Mouse (Mus musculus) telencephalon, adult 2 months (tissue): Measurements from ENCODE around the gene Vrk2.

ENCODE experiments used
- DNase-seq: peaks from one replicate; pipeline ENCODE4 v3.0.0-alpha.2; 2011; ENCODE audit warnings: low read depth, low spot score

Vrk2 gene

DNA sequence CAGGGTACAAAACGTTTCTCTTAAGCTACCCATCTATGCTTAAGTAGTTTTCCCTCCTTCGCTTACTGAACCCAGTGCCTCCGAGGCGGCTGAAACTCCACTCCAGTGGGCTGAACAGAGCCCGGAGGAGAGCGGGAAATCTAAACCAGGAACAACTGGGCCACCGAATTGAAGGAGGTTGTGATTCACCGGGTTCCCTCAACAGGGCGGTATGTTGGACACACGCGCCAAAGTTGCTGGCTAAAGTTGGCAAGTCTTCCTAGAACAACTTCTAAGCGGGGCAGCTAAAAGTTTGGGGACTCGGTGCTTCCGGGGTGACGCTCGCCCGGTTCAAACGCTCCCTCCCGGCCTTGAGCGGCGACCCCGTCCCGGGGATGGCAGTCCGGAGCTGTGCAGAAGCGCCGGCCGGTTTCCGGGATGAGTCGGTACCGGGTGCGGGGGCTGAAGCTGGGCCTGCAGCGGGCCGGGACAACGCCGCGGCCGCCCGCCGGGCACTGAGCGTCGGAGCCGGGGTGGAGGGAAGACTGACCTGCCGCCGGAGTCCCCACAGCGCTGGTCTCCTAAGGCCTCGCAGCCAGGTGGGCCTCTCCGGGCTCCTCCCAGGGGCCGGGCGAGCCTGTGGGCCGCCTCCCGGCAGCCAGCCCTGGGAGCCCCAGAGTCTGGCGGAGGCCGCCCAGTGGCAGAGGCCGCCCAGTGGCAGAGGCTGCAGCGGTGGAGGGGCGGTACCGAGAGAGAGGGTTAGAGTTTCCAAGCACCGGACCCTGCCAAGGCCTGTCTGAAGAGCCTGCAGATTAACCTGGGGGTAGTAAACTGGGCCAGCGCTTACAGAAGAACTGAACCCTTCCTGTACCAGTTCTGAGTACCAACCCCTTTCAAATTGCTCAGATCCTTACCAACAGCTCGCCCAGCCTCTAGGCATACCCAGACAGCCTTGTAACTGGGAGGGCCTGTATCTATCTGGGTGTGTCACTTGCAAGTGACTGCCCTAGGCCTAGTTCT is at the start of gene Vrk2, which contains the start of gene Gm6899:
TSS of gene Vrk2 (minus strand) at position 939 of the 999 bp plus-strand sequence.
TSS of gene Gm6899 (plus strand) at position 181 of the 999 bp plus-strand sequence.
- DNase-seq: no peak

DNA sequence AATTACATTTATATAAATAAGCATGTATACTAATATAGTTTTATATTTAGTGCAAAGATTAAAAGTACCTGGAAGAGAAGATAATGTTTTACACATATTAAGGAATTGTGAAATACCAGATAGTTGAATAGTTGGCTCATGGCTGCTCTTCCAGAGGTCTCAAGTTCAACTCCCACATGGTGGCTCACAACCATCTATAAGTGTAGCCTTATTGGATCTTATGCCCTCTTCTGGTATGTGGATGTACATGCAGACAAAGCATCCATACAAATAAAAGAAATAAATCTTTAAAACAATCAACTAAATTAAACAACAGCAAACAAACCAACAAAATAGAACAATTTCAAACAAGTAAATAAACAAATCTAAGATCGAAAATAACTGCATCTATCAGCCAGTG is 48.3 kb upstream of the Vrk2 start:
- DNase-seq: no peak

DNA sequence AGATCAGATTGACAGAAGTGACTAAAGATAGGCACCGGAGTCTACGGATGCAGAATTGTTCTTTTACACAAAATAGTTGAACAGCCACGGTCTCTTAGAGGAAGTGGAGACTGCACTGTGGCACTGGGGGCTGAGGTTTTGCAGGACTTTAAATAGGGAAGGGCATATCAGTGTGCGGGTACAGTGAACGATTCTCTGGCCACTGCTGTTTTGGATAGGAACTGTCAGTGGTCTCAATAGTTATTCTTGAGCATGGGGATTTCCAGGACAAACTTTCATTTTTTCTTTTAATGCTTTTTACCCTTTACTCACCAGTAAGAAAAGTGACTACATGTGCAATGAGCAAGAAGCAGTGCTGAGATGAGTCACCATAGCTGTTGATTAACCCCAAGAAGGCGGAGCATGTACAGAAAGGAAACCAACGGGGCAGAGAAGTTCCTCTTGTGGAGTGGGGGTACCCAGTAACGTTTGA is 46.6 kb upstream of the Vrk2 start:
- DNase-seq: peak; percentile 17

DNA sequence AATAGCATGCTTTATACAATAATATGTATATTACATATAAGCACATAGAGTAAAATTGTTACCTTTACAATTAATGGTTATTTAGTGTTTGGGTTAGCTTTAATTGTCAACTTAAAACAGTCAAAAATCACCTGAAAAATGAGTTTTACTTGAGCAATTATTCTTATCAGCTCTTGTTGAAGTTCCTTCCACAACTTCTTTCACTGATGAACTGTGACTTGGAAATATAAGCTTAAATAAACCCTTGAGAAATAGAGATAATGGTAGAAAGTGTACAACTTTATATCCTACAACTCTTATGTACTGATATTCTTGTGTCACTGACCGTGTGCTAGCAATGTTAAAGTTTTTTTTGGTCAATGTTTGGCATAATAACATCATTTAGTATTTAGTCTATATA is 42.4 kb upstream of the Vrk2 start:
- no peak for DNase-seq

DNA sequence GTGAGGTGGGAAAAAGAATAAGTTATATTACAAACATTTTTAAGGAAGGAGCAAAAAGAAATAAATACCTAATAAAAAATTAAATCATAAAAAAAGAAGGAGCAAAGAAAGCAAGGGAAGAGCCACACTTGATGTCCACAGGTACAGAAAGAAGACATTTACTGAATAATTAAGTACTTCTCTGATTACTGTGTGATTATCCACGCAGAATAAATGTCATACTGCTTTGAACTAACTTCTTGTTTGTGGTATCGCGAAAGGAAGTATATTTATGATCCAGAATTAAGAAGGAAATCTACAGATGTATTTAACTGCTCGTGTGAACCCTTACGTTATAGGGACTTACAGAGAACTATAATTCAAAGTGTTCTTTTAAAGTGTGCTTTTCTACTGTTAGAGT is 28.9 kb upstream of the Vrk2 start:
- DNase-seq: no peak

DNA sequence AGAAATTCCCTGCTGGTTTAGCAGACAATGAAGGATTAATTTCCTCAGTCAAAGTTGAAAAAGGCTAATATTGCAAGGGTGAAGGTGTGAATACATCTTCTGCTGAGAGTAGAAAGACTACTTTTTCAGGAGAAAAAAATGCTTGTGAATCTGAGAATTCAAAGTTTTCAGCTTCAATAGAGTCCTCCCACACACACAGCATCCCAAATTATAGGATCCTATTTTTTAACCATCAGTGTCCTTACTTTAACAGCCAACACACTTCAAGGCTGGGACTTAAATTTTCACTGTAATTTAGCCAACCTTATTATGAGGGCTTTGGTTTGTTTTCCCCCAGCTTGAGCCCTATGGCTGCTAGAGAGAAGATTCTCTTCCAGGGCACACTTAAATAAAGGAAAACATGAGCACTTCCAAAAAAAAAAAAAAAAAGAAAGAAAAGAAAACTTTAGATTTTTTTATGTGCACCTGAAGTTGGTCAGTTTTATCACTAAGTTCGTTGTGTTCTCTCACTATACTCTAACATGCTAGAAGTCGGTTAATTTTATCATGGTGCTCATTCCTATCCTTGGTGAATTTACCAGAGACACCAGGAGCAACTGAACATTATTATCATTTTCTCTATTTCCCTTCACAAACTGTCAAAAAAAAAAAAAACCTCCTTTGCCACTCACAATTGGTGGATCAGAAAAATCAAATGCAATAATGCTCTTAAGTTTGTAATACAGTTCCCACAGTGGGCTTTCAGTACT is 24.9 kb upstream of the Vrk2 start:
- no peak for DNase-seq

DNA sequence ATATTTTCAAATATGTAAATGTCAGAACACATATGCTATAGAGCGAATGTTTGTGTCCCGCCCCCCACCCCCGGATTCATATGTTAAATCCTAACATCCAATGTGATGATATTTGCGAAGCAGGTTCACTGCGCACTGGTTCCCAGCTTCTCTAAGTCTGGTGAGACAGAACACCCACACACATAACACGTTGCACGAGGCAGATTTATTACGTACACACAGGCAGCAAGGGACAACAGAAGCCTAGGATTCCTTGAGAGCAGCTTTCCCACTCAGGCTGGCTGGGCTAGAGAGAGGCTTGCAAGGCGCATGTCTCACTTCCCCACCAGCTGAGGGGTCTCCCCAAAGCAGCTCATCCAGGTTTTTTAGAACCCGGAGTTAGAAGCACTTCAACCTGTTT is 15.0 kb upstream of the Vrk2 start:
- peak; percentile 75 for DNase-seq

DNA sequence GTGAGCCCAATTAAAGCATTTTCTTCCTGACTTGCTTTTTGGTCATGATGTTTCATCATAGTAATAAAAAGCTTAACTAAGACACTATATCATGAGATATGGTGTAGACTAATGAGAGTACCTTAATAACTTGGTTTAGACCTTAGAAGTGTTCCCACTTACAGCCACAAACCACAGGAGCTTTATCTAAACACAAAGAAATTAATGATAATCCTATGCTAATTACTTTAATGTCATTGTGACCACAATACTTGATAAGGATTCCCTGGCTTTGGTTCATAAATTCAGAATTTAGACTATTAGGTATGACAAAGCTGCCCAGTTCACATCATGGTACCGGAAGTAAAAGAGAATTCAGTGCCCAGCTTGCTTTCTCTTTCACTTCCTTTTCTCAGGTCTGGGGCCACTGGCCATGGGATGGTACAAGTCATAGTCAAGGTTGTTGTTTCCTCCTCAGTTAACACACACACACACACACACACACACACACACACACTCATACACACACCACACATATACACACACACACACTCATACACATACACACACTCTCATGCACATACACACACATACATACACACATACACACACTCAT is 10.4 kb upstream of the Vrk2 start:
- no peak for DNase-seq

DNA sequence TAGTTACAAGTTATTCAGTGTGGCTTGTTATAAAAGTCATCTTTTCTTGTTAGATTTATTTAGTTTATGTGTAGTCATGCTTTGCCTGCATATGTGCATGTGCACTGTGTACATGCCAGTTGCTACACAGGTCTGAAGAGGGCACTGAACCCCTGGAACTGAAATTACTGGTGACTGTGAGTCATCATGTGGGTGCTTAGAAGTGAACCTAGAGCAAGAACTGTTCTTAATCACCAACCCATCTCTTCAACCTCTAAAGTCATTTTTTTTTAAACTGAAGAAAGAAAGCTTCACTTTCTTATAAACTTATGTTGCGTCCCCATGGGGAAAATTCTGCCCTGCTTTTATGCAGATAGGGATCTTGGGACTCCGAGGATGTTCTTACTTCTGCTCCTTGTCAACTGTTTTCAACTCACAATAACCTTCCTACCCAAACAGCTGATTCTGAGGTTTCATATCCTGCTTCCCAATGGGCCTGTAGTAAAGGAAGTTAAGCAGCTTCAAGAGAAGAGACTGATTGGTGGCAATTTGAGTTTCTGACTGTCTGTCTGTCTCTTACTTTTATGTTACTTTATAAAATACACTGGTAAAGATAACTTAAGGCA is 7.9 kb upstream of the Vrk2 start:
- DNase-seq: no peak

DNA sequence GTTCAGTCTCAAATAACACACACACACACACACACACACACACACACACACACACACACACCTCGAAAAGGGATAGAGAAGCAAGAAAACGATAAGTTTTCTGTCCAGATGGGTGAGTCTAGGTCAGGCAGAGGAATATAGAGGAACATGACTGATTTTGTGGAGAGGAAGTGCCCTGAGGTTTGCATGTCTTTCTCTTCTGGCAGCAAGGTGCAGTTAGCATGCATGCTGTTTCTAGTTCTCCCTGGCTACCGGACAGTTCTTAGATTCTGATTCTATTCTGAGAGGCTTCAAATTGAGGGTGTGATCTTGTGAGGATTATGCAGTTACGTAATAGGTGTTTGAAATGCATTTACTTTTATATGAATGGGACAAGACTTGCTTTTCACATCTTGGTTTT is 6.9 kb upstream of the Vrk2 start:
- peak; percentile 68 for DNase-seq

DNA sequence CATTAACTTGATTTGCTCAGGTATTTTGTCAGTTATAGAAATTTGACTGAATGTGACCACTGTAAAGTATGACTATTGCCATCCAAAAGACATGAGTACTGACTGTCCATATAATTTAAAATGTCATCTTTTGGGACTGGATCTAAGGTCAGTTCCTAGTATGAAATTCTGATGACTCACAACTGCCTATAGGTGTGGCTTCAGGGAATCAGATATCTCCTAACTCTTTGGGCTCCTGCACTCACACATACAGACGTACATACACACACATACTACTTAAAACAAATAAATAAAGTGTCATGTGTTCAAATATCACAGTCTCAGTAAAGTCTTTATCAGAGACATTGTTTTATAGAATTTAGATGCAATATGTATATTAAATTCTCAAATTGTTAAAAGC is 5.1 kb upstream of the Vrk2 start:
- DNase-seq: no peak

DNA sequence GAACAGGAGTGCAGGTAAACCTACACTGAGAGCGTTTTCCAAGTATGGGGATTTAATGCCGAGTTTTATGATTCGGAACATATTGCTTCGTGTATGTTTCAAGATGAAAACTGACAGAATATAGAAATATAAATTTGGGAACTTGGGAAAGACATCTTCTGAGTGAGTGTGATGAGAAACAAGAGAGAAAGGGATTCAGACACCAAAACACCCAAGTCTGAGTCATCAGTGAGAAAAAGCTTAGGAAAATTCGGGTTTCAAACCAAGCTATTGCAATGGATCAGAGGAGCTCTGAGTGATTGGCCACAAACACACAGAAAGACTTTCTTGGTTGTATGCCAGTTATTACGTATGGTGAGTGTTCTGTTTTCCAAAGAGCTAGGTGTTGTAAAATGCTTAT is 4.0 kb upstream of the Vrk2 start:
- DNase-seq: no peak

DNA sequence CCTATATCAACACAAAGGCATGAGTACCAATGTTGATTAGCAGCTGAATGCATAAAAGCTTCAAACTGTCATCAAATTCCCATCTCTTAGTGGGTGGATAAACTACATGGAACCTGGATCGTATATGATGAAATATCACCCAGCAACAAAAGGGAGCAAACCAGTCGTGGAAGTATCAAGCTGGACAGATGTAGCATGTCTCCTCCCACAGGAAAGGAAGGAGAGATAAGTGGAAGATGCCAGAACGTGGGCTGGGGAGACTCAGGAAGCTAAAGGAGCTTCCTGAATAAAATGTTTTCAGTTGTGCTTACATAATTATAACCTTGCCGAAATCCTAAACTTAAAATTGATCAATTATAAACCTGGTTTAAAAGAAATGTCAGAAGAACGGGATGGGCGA is 3.3 kb upstream of the Vrk2 start:
- DNase-seq: no peak

DNA sequence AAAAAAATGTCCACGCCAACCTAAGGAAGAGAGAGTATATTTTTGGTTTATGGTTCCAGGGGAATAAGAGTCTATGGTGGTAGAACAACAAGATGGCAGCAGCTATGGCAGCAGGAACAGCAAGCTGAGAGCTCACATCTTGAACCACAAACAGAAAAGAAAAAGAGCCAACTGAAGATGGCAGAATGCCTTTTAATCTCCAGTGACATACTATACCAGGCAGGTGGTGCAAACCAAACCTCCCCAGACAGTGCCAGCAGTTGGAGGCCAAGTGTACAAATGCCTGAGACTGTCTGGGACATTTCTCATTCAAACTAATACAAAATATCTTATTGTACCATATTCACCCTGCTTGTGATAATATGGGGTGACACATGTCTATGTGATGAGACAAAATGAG is 2.4 kb upstream of the Vrk2 start:
- no peak for DNase-seq

DNA sequence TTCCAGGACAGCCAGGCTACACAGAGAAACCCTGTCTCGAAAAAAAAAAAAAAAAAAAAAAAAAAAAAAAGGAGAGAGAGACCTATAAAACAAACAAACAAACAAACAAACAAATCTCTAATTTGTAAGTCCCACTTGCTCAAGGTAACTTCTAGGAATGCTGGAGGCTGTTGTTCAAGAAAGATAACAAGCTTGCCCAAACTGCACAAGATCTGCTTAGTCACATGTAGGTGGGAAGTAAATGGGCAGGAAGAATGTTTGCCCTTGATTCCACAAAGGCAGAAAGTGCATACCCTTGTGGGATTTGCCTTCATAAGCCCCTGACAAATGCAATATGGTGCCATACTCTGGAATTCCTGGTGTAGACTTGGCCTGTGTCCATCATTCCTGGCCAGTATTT is 688 bp upstream of the Vrk2 start:
- no peak for DNase-seq

DNA sequence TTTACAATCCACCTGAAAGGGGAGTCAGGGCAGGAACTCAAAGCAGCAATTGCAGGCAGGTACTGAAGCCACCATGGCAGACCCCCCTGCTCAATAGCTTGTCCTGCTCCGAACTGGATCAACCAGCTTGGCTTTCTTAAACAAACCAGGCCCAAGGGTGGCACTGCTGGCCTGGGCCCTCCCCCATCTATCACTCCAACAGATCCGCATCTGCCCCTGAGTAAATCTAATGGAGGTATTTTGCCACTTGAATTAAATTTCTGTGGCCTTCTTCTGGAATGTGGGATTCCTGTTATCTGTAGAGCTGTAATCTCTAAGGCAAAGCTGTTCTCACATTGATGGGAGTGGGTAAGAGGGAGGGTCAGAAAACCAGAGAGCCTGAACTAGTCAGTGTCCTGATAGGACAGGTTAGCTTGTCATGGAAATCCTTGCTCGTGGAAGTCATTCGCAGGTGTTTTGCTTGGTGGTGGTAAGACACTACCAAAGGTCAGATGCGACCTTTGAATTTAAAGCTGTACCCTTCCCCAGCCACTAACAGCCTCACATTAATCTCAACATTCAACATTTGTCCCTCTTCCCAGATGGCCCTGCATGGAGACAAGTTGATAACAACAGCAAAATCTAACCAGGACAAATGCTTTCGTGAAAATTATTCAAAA is 1.3 kb downstream of the Vrk2 start:
- DNase-seq: no peak

DNA sequence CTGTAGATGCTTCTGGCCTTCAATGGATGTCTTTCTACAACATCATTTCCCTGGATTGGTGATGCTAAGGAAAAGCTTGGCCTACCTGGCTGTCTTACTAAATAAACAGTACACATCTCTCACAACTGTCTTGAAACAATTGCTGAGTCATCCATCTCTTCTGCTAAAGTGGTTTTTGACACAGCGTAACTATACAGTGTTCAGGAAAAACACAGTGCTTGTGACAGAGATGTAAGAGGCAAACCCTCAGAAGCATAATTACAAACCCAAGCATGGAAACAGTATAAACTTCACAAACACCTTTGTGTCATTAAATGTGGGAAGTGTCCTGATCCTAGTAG is 6.6 kb downstream of the Vrk2 start:
- DNase-seq: no peak

DNA sequence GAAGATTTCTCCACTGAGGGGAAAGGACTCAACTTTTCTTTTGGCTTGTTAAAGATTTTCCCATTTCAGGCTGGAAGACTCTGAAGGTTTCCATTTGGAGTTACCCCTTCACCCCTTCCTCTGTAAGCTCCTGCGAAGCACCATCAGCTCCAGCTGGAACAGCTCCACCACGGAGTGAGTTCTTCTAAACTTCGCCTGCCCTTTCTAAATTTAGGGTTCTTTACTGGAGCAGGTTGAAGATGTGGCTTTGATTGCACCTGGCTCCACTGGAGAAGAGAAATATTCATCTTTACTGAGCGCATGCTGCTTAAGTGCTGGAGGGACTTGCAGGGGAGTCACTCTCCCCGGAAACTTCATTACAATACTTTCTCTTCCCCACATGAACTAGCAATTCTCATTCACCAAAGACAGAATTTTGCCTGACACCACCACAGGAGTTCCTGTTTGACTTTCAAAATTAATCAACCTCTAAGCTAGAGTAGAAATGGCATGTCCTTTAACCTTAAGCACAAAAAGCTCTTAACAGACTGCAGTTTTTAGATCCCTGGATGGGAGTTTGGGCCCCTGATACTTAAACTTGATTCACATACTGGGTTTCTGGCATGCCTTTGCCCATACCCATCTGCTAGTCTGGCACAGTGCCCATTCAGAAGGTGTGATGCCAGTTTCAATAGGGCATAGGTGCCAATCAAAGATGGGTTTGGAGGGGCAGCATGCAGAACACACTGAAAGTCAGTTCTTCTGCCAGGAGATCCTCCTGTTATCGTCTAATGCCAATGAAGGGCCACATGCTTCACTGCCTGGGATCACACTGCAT is 7.2 kb downstream of the Vrk2 start:
- DNase-seq: no peak

DNA sequence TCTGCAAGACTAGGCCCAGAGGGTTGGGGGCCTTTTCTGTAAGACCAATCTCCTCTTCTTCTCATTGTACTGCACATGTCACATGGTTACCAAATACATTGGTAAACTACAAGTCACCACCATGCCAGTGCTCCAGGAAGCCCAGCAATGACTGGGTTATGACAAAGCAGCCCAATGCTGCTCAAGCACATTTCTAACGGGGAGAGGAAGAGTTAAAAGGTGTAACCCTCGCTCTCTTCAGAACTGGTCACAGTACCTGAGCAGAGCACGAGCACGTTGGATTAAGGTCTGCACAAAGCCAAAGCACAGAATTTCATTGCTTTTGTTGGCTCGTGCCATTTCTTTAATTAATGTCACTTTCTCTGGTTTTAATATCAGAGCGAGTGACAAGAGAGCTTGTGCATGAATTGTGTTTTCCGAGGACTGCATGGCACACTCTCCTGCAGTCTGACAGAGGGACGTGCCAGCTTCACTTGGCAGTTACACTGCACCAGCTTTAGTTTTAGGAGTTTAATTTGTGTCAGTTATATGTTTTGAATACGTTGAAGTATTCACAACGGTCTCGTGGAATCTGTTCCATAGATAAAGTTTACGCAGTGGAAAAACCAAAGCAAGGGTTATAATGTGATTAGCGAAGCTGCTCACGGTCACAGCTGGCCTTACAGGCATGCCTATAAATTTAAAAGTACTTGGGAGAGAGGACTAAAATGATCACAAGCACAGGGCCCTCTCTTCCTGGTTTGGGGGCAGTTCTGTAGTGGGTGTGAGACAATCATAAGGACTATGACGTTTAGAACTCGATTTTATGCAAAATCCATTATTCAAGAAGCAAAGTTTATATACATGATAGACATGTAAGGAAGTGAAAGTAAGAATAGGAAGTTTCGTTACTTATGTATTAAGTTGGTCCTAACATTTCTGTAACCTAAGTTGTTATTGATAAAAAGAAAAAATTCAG is 8.1 kb downstream of the Vrk2 start:
- no peak for DNase-seq
